Mouse (Mus musculus): Measurements from ENCODE around the gene Cenpi. TPM values are rescaled to one million over a fixed set of nuclear protein-coding genes. Genes with fewer than 3 reads are reported as not detected.
A peak's percentile ranks its signal among the peaks of the same experiment; 100 is the strongest.

Cenpi gene
- 21.5 and 31.3 TPM in 2 replicates for polyA plus RNA-seq (2016; fragmentation: Nextera tagmentation; extraction: Ambion mirVana)

GRCm38 (mm10) chrX:134307534-134308274 lies at the start of gene Cenpi:
TSS of gene Cenpi (plus strand) at chrX:134308084.
- WGBS, result 22% methylated on average over 36 of the region's 36 CpGs
- H3K4me3 ChIP-seq, result peak within 1 kb of the TSS; percentile 51
- H3K27ac ChIP-seq, result peak within 1 kb of the TSS; percentile 84
- H3K9me3 ChIP-seq, result 0 out of 2 replicates have a peak, but pooled peaks cover 3% of the 10 kb centered on the region
- H3K27me3 ChIP-seq (ENCODE audit: insufficient read depth, poor library complexity, severe bottlenecking), result peaks cover 3% of the 10 kb centered on the region; the same call in 1 of the 2 replicates
- 0 out of 2 replicates have a peak, but pooled peaks cover 6% of the 10 kb centered on the region for H3K4me1 ChIP-seq (replicated peaks)
- DNase-seq (ENCODE audit: low spot score), result peak; percentile 86
- H3K36me3 ChIP-seq, result peaks cover 23% of the 10 kb centered on the region

GRCm38 (mm10) chrX:134261191-134261590 lies 46.7 kb upstream of the Cenpi start:
- Histone ChIP-seq H3K27ac (no peak overlapping the region), H3K27me3 (ENCODE audit: insufficient read depth, poor library complexity, severe bottlenecking) (no peaks in the 10 kb centered on the region), H3K4me3 (no peak overlapping the region), H3K4me1 (replicated peaks) (no peaks in the 10 kb centered on the region), H3K36me3 (no peaks in the 10 kb centered on the region), H3K9me3 (no peaks in the 10 kb centered on the region)
- DNase-seq (ENCODE audit: low spot score), result no peak
- WGBS, result 59% methylated on average over 5 of the region's 5 CpGs

- WGBS, result 80% methylated on average over 11 of the region's 11 CpGs
- Histone ChIP-seq H3K27ac (no peak overlapping the region), H3K4me3 (no peak overlapping the region), H3K36me3 (no peaks in the 10 kb centered on the region), H3K9me3 (no peaks in the 10 kb centered on the region), H3K27me3 (ENCODE audit: insufficient read depth, poor library complexity, severe bottlenecking) (no peaks in the 10 kb centered on the region), H3K4me1 (replicated peaks) (no peaks in the 10 kb centered on the region)
- no peak for DNase-seq (ENCODE audit: low spot score)
Observed at GRCm38 (mm10) chrX:134262129-134262528, 45.8 kb upstream of the Cenpi start.

DNA sequence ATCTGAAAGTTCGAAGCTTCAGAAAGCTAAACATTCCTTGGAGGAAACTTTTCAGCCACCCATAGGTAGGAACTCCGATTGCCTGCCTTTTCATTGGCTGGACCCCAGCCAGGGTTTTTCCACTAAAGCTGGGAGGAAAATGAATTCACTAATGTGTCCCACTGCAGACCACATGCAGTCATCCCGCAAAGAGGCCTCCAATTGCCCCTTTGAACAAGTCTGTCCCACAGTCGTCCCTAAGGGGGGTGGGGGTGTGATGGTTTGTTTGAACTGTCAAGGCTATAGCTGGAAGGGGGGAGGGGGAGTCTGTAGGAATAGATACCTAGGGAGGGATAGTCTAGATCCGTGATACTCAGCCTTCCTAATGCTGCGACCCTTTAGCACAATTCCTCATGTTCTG lies 32.2 kb upstream of the Cenpi start:
- H3K27me3 ChIP-seq (ENCODE audit: insufficient read depth, poor library complexity, severe bottlenecking), result peaks cover 17% of the 10 kb centered on the region
- peak; percentile 7 for DNase-seq (ENCODE audit: low spot score)
- H3K36me3 ChIP-seq, result no peaks in the 10 kb centered on the region
- WGBS, result 34% methylated on average over 6 of the region's 6 CpGs
- no peak overlapping the region for H3K27ac ChIP-seq
- no peaks in the 10 kb centered on the region for H3K9me3 ChIP-seq
- H3K4me3 ChIP-seq, result no peak overlapping the region
- peaks cover 8% of the 10 kb centered on the region; the same call in 1 of the 2 replicates for H3K4me1 ChIP-seq (replicated peaks)

- Histone ChIP-seq H3K4me1 (replicated peaks) (peaks cover 8% of the 10 kb centered on the region; the same call in 1 of the 2 replicates), H3K36me3 (no peaks in the 10 kb centered on the region), H3K27me3 (ENCODE audit: insufficient read depth, poor library complexity, severe bottlenecking) (peaks cover 17% of the 10 kb centered on the region), H3K9me3 (no peaks in the 10 kb centered on the region), H3K27ac (peak within 1 kb of the TSS; percentile 74), H3K4me3 (peak within 1 kb of the TSS; percentile 47)
- peak; percentile 66 for DNase-seq (ENCODE audit: low spot score)
- 14% methylated on average over 23 of the region's 26 CpGs for WGBS
Observed at GRCm38 (mm10) chrX:134276275-134277160, 31.4 kb upstream of the Cenpi start, which contains the start of gene Trmt2b. TSS of gene Trmt2b (minus strand) at chrX:134276984.

GRCm38 (mm10) chrX:134280531-134280930 lies 27.4 kb upstream of the Cenpi start:
- 86% methylated on average over 3 of the region's 3 CpGs for WGBS
- Histone ChIP-seq H3K4me1 (replicated peaks) (peaks cover 7% of the 10 kb centered on the region; the same call in 1 of the 2 replicates), H3K4me3 (no peak overlapping the region), H3K27me3 (ENCODE audit: insufficient read depth, poor library complexity, severe bottlenecking) (peaks cover 22% of the 10 kb centered on the region), H3K36me3 (no peaks in the 10 kb centered on the region), H3K9me3 (no peaks in the 10 kb centered on the region), H3K27ac (no peak overlapping the region)
- DNase-seq (ENCODE audit: low spot score), result no peak

DNA sequence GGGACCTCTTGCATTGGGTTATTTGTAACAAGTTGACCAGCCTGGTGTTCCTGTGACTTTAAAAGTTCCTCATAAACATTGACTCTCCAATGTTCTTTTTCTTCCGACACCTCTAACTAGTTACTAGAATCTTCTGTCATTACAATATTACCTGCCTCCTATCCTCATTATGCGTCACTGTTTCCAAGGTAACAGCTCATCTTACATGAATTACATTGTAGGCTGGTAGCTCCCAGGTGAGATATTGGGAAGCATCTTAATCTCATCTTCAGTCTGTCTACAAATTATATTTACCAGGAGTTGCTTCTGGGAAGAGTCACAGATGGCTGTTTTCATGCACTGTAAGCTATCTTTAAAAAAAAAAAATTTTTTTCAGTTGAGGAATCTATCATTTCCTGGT lies 22.8 kb upstream of the Cenpi start:
- H3K36me3 ChIP-seq, result no peaks in the 10 kb centered on the region
- peaks cover 24% of the 10 kb centered on the region for H3K27me3 ChIP-seq (ENCODE audit: insufficient read depth, poor library complexity, severe bottlenecking)
- WGBS, result 89% methylated on average over 2 of the region's 2 CpGs
- H3K27ac ChIP-seq, result no peak overlapping the region
- H3K4me1 ChIP-seq (replicated peaks), result no peaks in the 10 kb centered on the region
- no peaks in the 10 kb centered on the region for H3K9me3 ChIP-seq
- no peak overlapping the region for H3K4me3 ChIP-seq
- no peak for DNase-seq (ENCODE audit: low spot score)

GRCm38 (mm10) chrX:134285791-134286190 lies 22.1 kb upstream of the Cenpi start:
- Histone ChIP-seq H3K4me1 (replicated peaks) (no peaks in the 10 kb centered on the region), H3K9me3 (no peaks in the 10 kb centered on the region), H3K27ac (no peak overlapping the region), H3K36me3 (no peaks in the 10 kb centered on the region), H3K27me3 (ENCODE audit: insufficient read depth, poor library complexity, severe bottlenecking) (peaks cover 28% of the 10 kb centered on the region), H3K4me3 (no peak overlapping the region)
- peak; percentile 15 for DNase-seq (ENCODE audit: low spot score)
- 43% methylated on average over 4 of the region's 4 CpGs for WGBS

- no peaks in the 10 kb centered on the region for H3K4me1 ChIP-seq (replicated peaks)
- no peaks in the 10 kb centered on the region for H3K36me3 ChIP-seq
- WGBS, result 91% methylated on average over 2 of the region's 2 CpGs
- no peak overlapping the region for H3K4me3 ChIP-seq
- peaks cover 43% of the 10 kb centered on the region for H3K27me3 ChIP-seq (ENCODE audit: insufficient read depth, poor library complexity, severe bottlenecking)
- DNase-seq (ENCODE audit: low spot score), result no peak
- no peak overlapping the region for H3K27ac ChIP-seq
- no peaks in the 10 kb centered on the region for H3K9me3 ChIP-seq
Observed at GRCm38 (mm10) chrX:134287305-134287704, 20.6 kb upstream of the Cenpi start.

DNA sequence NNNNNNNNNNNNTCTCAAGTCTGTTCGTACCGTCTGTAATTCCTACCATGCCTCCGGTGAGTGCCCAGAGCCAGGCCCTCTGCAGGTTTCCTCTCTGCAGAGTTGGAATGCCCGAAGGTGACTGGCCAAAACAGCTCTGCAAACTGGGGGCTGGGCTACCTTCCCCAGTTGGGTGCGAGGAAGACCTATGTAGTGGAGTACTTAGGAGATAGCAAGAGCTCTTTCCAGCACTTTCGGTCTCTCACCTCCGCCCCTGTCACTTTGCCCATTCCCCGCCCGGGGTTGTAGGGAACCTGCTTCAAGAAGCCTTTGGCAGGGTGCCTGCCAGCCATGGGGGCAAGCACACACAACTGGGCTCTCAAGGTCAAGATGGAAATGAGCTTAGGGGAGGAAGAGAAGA lies 11.6 kb upstream of the Cenpi start:
- H3K9me3 ChIP-seq, result no peaks in the 10 kb centered on the region
- peak; percentile 3 for DNase-seq (ENCODE audit: low spot score)
- H3K4me1 ChIP-seq (replicated peaks), result peaks cover 12% of the 10 kb centered on the region
- 29% methylated on average over 9 of the region's 9 CpGs for WGBS
- H3K27me3 ChIP-seq (ENCODE audit: insufficient read depth, poor library complexity, severe bottlenecking), result peaks cover 68% of the 10 kb centered on the region
- H3K4me3 ChIP-seq, result peak overlapping the region; percentile 55
- peak overlapping the region; percentile 84 for H3K27ac ChIP-seq
- H3K36me3 ChIP-seq, result no peaks in the 10 kb centered on the region

DNA sequence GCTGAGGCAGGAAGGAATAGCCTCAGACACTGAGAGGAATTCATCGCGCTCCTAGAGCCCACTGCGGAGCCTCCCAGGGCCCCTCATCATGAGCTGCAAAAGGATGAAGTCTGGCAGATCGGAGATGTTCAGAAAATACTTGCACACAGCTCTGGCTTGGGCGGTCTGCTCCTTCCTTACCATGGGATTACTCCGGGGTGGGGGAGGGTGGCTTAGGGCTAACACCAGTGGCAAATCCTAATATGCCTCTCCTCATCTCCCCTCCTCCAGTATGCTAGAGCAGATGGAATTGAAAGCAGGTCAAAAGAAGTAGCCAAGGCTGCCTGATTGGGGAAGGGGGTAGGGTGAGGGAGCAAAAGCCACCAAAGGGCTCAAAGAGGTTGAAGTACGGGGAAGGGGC lies 11.1 kb upstream of the Cenpi start:
- H3K36me3 ChIP-seq, result no peaks in the 10 kb centered on the region
- DNase-seq (ENCODE audit: low spot score), result peak; percentile 8

GRCm38 (mm10) chrX:134297195-134297594 lies 10.7 kb upstream of the Cenpi start:
- Histone ChIP-seq H3K27ac (peak overlapping the region; percentile 84; the same call in 1 of the 2 replicates), H3K4me3 (peak overlapping the region; percentile 55), H3K36me3 (no peaks in the 10 kb centered on the region), H3K4me1 (replicated peaks) (peaks cover 12% of the 10 kb centered on the region), H3K27me3 (ENCODE audit: insufficient read depth, poor library complexity, severe bottlenecking) (peaks cover 59% of the 10 kb centered on the region), H3K9me3 (no peaks in the 10 kb centered on the region)
- 44% methylated on average over 4 of the region's 4 CpGs for WGBS
- no peak for DNase-seq (ENCODE audit: low spot score)

More for the DNA sequence above, 11.1 kb upstream of the Cenpi start:
- H3K9me3 ChIP-seq, result no peaks in the 10 kb centered on the region
- peaks cover 64% of the 10 kb centered on the region for H3K27me3 ChIP-seq (ENCODE audit: insufficient read depth, poor library complexity, severe bottlenecking)
- peak overlapping the region; percentile 84 for H3K27ac ChIP-seq
- H3K4me3 ChIP-seq, result peak overlapping the region; percentile 55
- WGBS, result 16% methylated on average over 7 of the region's 7 CpGs
- peaks cover 12% of the 10 kb centered on the region for H3K4me1 ChIP-seq (replicated peaks)

Measured in hindbrain, embryonic 10.5 days (tissue).